Mouse (Mus musculus) left cerebral cortex, adult 11 months (tissue): ENCODE measurements around the gene Aak1.

Source experiments
- DNase-seq: peaks from one replicate; pipeline ENCODE4 v3.0.0; 2022; ENCODE audit warnings: low spot score

Gene Aak1

DNA sequence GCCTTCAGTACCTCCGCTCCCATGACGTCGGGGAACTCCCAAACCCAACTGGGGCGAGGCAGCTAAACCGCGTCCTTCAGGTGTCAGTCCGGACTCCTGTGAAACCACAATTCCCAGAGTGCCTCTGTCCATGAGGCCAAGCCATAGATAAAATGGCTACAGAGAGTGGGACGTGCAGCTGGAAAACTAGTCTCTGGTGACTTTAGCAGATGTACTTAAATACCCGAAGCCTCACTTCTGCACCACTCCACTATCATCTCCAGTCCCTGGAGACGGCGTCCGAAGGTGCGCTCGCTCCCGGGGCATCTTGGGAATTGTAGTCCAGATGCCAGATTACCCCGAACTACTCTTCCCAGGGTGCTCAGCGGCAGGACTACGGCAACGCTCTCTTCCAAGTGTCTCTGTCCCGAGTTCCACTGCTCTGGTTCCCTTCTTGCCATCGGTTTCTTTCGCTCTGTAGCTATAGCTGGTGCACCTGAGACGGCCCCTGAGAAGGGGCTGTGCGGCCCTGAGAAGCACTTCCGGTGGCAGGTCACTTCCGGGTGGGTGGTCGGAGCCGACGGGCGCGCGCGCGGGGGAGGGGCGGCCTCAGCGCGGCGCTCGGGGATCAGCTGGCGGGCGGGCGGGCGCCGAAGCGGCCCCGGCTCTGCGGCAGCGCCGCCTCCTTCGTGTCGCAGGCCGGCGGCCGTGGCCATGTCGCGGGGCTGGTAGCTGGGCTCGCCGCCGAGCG is at the start of gene Aak1:
Aak1 (plus strand) TSS at position 603 of the 730 bp plus-strand sequence.
- DNase-seq: peak; percentile 88

DNA sequence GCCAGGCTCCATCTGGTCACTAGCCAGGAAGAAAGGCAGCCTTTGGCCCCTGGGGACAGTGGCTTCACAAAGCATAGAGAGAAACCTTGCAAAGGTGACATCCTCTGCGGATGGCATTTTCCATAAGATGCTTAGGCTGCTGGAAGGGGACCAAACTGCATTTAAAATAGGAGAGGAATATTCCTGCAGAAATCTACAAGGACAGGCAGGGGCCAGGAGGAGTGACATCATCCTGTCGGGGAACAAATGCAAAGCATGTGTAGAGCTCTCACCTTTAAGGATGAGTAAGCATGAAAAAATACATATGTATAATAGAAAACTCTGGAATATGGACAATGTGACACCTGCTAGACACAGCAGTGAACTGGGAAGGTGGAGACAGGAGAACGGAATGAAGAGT is 48.9 kb upstream of the Aak1 start:
- no peak for DNase-seq

DNA sequence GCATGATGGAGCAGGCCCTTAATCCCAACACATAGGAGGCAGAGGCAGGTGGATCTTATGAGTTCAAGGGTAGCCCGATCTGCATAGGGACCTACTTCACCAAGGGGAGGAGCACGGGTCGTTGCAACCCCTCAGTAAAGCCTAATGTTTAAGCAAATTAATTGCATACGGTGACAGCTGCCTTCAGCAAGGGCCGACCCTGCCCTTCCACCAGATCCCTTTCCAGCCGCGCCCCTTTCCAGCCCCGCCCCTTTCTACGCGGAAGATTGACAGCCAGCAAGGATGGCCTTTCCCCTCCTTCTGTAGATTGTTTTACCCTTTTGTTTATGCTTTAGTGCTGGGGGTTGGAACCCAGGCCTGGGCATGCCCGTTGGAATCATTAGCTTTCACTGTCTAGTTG is 47.9 kb upstream of the Aak1 start:
- no peak for DNase-seq

DNA sequence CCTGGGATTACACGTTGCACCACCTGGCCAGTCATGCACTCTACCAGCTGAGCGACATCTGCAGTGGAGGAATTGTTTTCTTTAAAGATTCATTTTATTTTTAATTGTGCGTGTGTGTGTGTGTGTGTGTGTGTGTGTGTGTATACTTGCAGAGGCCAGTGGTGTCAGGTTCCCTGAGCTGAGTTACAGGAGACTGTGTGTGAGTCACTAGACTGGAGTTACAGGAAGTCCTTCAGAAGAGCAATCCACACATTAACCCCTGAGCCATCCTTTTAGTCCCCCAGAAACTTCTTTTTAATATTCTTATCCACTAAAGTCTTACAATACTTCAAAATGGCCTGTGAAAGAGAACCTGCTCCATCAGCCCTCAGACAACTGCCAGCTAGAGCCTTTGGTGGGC is 44.7 kb upstream of the Aak1 start:
- no peak for DNase-seq

DNA sequence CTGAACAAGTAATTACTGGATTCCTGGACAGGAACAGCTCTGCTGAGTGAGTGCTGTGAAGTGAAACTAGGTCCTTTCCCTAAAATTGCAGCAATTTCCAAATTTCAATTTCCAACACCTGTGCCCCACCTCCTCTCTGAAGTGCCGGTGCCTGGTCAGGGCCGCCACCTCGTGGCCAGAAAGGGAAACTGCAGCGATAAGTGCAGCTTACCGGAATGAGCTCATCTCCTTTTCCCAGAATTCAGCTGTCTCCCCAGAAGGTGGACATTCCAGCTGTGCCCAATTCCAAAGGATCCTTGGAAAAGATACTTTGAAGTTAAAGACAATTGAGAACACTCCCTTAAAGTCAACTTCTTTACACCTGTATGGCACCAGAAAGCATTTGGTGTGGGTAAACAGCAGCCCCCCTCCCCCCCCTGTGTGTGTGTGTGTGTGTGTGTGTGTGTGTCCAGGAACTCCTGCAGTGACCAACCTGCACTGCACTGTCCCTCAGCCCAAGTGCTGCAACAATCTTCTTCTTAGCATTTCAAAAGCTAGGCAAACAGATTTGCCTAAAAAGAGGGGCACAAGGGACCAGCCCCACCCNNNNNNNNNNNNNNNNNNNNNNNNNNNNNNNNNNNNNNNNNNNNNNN is 42.7 kb upstream of the Aak1 start:
- peak; percentile 76 for DNase-seq

DNA sequence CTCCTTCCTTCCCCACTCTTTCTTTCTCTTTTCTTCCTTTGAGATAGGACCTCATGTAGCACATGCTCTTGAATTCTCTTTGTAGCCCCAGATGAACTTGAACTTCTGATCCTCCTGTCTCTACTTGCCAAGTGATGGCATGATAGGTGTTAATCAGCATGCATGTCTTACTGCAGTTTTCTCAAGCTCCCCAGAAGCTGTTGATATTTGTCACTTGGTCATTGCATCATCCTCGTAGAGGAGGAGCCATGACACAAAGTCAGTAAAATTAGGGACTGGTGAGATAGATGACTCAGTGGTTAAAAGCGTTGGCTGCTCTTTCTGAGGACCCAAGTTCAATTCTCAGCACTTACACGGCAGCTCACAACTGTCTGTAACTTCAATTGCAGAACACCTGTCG is 36.4 kb upstream of the Aak1 start:
- no peak for DNase-seq

DNA sequence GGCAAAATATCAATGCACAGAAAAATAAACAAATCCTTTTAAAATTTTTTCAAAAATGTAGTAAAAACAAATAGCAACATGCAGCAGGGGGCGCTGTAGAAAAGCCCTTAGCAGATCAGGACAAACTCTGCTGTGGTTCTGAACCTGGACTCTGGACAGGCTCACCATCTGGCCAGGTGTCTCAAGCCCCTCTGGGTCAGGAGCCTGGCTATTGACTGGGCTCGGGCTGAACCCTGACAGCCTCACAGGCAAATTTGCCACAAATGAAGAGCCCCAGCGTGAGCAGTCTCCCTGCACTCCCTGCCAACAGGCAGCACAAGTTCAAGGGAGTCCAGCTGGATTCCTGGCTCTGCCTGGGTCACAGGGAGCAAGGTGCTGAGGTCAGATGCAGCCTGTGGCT is 36.0 kb upstream of the Aak1 start:
- DNase-seq: no peak

DNA sequence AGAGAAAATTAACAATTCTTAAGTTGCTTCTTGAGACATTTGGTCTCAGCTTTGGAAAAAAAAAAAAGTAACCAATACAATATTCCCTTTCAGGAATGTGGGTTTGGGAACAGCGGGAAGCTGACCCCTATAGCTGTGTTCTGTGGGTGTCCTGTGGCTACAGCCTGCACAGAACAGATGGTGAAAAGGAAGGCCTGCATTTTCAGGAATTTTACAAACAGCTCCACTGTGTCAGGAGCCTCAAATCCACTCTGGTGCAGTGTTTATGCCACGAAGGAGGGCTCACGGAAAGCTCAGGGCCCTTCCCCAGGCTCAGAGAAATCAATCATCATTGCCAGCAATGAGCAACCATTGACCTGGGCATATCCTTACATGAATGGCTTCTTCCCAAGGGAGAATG is 34.4 kb upstream of the Aak1 start:
- DNase-seq: no peak

DNA sequence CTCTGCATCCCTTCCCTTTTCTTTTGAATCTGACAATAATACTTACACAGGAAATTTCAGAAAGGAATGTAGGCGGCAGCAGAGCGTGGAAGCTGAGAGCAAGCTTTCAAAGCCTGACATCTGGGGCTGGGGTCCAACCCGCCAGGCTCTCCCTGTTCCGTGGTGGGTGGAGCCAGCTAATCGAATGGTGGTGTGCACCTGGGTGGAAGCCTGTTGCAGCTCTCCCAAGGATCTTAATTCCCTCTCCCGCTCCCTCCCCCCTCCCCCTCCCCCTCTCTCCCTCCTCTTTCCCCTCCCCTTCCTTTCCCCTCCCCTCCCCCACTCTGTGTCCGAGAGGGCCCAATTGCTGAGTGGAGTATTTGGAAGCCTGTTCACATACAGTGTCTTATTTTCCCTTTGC is 33.9 kb upstream of the Aak1 start:
- DNase-seq: no peak

DNA sequence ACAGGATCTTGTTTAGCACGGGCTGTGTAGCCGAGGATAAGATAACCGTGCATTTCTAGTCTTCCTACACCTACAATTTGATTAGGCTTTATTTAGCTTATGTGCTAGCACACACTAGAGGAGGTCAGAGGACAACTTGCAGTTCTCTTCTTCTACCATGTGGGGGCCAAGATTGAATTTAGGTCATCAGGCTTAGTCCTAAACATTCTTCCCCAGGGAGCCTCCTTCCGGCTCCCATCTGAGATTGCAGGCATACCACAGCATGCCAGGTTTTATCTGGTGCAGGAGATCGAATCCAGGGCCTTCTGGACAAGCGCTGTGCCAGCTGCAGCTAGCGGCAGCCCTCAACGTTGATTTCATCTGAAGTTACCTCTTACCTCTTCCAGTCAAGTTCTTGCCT is 32.7 kb upstream of the Aak1 start:
- no peak for DNase-seq

DNA sequence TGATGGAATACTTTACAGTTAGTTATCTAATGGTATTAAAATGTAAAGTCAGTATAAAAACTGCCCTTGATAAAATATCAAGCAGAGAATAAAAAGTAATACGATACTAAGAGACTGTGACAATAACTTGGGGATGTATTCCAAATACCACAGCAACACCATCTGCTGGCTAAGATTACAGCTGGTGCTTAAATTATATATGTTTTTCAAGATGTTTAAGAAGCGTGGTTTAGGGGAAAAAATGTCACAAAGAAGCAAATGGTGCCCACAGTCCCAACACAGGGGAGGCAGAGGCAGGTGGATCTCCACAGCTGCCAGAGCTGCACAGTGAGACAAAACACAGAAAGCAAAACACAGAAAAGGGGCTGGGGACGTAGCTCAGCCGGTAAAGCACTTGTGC is 30.4 kb upstream of the Aak1 start:
- DNase-seq: no peak

DNA sequence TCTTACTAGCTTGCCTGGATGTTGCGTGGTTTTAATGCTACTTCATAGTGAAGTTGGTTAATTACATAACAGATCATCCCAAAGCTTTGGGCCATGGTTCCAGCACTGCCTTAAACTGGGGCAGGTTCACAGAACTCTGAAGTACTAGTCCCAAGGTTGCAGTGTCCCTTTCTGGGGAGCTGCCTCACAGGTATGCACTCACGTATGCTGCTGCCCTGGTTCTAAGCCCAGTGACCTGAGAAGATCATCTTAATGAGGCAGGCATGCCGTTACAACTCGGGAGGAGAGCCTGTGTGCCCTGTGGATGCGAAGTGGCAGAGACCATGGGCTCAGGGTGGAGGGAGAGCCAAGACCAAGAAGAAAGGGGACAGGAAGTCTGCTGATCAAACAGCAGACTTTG is 29.4 kb upstream of the Aak1 start:
- no peak for DNase-seq

DNA sequence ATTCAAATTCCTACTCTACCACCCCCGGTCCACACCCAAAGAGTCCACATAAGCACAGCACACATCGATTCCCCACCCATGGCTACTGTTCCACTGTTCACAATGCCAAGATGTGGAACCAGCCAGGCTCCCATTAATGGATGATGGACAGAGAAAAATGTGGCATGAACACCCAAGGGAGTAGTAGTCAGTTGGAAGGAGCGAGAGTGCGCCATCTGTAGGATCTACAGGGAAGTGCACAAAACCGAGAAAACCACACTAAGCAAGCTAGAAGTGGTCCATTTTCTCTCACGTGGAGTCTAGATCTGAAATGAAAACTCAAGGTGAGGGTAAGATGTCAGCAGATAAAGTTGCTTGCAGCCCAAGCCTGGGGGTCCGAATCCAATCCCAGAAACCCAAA is 28.6 kb upstream of the Aak1 start:
- no peak for DNase-seq

DNA sequence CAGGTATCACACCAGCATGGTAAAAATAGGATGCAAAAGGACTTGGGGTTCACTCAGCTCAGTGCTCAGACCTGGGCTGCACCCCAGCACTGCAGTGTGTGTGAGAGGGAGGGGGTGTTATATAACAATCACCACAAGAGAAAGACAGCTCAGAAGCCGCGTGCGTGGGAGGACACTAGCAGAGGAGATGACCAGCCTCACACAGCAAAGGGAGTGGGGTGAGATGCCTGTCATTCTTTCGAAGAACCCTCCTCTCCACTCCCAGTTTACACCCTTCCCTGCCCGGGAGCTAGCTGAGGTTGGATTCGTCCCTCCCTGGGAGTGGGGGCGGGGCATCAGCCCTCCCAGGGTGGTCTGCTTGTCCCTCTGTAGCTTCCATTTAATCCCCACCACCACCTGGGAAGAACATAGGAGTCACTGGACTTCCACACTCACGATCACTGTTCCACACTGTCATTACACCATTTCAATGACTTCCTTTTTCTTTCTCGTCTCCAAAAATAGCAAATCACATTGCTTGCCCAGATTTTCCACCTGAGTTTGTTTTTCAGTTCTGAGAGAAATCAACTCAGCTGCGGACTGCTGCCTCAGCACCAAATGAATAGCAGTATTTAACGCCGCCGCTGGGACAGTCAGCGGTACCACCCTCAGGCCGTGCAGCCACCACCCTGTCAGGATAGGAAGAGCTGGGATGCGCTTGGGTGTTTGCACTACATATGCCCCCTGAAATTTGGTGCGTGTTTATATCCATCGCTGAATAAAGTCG is 26.8 kb upstream of the Aak1 start:
- DNase-seq: peak; percentile 89

DNA sequence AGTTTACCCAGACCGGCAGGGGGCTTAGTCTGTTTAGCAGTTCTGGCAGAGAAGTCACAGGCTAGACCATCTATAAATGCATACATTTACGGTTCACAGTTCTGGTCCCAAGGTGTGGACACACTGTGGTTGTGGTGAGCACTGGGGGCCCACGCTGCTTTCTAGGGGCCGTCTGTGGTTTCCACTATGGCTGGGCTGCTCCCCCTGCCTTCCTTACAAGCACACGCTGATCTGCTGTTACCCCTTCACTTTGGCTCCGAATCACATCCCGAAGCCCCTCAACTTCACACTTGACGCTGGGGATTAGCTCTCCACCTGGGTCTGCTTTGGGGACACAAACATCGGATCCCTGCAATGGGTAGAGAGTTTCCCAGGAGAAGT is 26.3 kb upstream of the Aak1 start:
- DNase-seq: no peak

DNA sequence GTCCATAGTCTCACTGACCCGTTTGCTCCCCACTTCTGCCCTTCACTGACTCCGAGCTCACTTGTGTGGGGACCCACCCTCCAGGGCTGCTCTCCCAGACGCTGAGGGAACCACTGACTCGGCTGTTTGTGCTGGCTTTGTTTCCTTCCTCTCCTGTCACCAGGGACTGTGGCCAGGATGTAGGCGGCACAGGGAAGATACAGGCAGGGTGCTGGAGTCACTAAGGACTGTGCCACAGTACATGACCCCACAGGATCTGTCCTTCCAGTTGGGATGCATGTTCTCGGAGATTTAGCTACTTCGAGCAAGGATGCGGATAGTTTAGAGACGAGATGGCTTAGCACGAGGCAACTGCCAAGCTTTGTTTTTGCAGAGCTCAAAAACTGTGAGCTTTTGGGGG is 25.5 kb upstream of the Aak1 start:
- DNase-seq: no peak

DNA sequence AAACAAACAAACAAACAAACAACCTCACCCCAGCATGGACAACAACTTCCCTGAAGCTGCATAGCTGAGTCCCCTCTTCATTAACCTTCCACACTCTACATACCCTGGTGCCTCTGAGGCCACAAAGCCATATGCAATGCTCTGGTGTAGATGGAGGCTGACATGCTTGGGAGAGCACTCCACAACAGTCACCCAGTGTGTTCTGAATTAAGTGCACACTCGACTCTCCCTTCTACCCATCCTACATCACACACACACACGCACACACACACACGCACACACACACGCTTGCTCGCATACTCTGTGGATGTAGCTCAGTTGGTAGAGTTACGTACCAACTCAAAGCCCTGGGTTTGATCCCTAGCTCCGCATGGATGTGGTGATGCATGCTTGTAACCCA is 24.9 kb upstream of the Aak1 start:
- DNase-seq: no peak

DNA sequence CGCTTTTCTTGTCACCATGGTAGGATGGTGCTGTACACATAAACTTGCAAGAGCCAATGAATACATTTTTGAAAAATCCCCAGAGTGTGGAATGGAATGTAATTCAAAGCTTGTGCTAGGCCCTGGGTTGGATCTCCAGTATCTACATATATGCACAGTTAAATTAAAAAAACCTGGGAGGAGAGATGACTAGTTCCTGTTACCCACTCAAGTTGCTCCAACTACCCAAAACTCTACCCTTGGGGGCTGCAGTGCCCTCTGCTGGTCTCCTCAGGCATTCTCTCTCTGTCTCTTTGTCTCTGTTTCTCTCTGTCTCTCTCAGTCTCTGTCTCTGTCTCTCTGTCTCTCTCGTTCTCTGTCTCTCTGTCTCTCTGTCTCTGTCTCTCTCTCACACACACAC is 21.9 kb upstream of the Aak1 start:
- no peak for DNase-seq

DNA sequence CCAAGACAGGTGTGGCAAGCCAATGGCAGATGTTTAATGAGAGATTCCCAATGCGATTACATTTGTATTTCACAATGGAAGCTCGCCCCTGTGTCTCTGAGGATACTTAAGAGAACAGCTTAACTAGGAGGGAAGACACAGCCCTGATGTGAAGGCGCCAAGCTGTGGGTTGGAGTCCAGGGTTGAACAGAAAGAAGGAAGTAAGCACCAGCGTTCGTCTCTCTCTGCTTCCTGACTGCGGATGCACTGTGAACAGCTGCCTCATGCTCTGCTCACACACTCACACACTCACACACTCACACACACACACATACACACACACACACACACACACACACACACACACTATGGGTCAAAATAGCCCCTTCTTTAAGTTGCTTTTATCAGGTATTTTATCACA is 19.5 kb upstream of the Aak1 start:
- no peak for DNase-seq

DNA sequence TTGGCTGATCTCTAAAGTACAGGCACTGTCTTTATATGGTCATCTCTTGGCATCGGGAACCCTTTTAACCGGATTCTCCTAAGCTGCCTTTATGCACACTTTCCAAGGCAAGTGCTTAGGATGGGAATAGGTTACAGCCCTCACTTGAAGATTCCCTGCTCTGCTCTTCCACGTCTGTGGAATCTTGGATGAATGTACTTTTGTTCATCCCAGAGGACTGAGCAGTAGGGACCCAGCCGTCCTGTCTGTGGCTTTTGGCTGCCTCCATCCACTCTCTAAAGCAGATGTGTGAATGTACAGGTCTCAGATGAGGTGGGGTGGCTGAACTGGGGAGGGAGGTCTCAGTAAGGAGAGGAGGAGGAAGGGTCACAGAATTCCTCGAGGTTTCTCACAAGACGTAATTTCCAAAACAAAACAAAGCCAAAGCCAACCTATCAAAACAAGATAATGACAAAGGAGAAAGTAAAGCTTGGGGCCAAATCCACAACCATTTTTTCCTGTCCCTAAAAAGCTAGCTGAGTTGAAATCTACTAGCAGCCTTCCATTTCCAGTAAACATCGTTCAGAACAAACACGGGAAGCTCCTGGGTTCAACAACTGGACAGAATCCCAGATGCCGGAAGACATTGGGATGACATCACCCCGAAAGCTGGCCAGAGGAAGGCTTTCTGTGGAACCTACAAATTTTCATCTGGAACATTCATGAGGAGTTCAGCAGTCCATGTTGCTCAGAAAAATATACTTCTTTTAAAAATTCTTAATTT is 18.4 kb upstream of the Aak1 start:
- DNase-seq: no peak

DNA sequence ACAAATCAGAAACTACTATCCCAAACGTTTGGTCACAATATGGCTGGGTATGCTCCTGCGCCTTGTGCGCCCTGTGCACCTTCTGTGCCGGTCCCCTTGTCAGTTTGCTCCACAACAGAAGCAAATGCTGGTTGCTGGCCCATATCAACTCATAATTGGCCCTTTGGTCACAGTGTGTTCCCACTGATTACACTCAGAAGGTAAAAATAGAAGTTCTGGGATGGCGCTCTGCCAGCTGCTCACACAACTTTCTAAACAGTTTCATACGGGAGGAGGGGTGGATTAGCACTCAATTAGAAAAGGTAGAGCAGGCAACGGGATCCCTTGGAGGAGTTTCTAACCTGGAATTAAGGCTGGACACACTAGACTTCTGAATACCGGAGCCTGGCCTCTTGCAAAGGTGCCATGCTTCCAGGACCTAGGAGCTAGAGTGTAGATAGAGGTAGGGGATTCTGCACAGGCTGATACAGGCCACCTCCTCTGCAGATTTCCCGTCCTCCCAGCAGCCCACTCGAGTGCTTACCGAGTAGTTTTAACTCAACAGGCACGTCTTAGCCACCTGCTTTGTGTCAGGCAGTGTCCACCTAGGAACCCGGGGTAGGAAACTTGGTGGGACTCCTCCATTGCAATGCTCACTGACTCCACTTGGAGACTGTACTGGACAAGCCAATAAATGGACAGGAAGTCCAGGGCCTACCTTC is 16.4 kb upstream of the Aak1 start:
- DNase-seq: no peak

DNA sequence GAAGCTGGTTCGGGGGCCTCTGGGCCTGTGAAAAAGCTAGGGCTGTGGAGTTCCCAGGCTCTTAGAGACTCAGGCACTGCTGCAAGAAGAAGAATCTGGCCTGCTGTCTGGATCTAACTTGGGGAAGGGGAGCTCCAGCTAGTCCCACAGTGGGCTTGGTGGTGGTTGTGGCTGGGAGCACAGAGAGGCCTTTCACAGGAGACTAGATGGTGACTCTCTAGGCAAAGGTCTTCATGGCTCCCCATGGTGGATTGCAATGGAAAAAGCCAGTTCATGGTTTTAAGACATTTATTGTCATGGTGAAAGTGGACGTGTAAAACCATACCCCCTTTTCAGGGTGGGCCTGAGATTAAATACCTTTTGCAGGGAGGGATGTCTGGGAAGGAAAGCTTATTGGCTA is 10.2 kb upstream of the Aak1 start:
- DNase-seq: no peak
